Mouse (Mus musculus) olfactory bulb, adult 2 months (tissue): Measurements from ENCODE around the gene Ssc4d.

Source experiments
- CTCF ChIP-seq: fragments of 200-500 bp; IDR thresholded peaks from 2 replicates; pipeline ENCODE4 v1.5.1; 2012; ENCODE audit warnings: low read depth, mild to moderate bottlenecking, low read length, moderate library complexity; ENCODE audit not compliant: insufficient read depth
- POLR2A ChIP-seq: fragments of 200-500 bp; IDR thresholded peaks from 2 replicates; pipeline ENCODE4 v1.6.1; 2012; ENCODE audit warnings: mild to moderate bottlenecking, low read depth, low read length, moderate library complexity; ENCODE audit not compliant: insufficient read depth

GRCm38 (mm10) chr5:135960909-135961635 lies 13.3 kb downstream of the Ssc4d start:
- TF ChIP-seq POLR2A (no peak), CTCF (no peak)
